Mouse (Mus musculus) C2C12 (cell line): ENCODE results near the gene Cxcl9. TPM values are rescaled to one million over a fixed set of nuclear protein-coding genes. Genes with fewer than 3 reads are reported as not detected.
A peak's percentile ranks its signal among the peaks of the same experiment; 100 is the strongest.

Experiments used
- H3K27me3 ChIP-seq: one replicate; pipeline ENCODE4 v1.6.1; 2011; ENCODE audit not compliant: control insufficient read depth, insufficient read depth, insufficient read length
- H3K36me3 ChIP-seq: one replicate; pipeline ENCODE4 v1.6.1; 2011; ENCODE audit not compliant: control insufficient read depth, insufficient read depth
- H3K4me3 ChIP-seq: one replicate; pipeline ENCODE4 v1.5.1; 2011; ENCODE audit warnings: mild to moderate bottlenecking, control low read depth; ENCODE audit not compliant: poor library complexity, insufficient read depth, severe bottlenecking
- H3K79me2 ChIP-seq: one replicate; pipeline ENCODE4 v1.6.1; 2011; ENCODE audit not compliant: control insufficient read depth, insufficient read depth
- H3K79me3 ChIP-seq: one replicate; pipeline ENCODE4 v1.6.1; 2011; ENCODE audit warnings: low read depth, control low read depth
- H3ac ChIP-seq: one replicate; pipeline ENCODE3; 2011; ENCODE audit warnings: low read depth; ENCODE audit not compliant: control insufficient read depth, insufficient read length
- CEBPB ChIP-seq: IDR thresholded peaks from one replicate; pipeline ENCODE4 v1.6.1; 2011; ENCODE audit warnings: low read depth, mild to moderate bottlenecking, control low read depth, moderate library complexity
- CTCF ChIP-seq: IDR thresholded peaks from one replicate; pipeline ENCODE4 v1.5.1; 2011; ENCODE audit not compliant: control insufficient read depth, insufficient read depth, insufficient read length
- FOSL1 ChIP-seq: IDR thresholded peaks from one replicate; pipeline ENCODE4 v1.8.0; 2011; ENCODE audit warnings: mild to moderate bottlenecking, low read length; ENCODE audit not compliant: poor library complexity, insufficient read depth, severe bottlenecking
- MAX ChIP-seq: IDR thresholded peaks from one replicate; pipeline ENCODE4 v1.6.1; 2011; ENCODE audit warnings: mild to moderate bottlenecking, control low read depth
- MYOD1 ChIP-seq: IDR thresholded peaks from one replicate; pipeline ENCODE4 v1.6.1; 2011; ENCODE audit warnings: low read depth; ENCODE audit not compliant: control insufficient read depth, insufficient read length
- MYOG ChIP-seq: IDR thresholded peaks from one replicate; pipeline ENCODE4 v1.6.1; 2011; ENCODE audit not compliant: control insufficient read depth, insufficient read length; ENCODE audit errors: extremely low read depth
- USF1 ChIP-seq: IDR thresholded peaks from one replicate; pipeline ENCODE4 v1.6.1; 2011; ENCODE audit warnings: low read depth, mild to moderate bottlenecking, control low read depth, moderate library complexity
- long read RNA-seq, 2 experiments: library from polyadenylated mRNA; unstranded; transcript quantifications; one replicate each; pipeline ENCODE4 v2.0.0; 2019 to 2020
- polyA plus RNA-seq: library from polyadenylated mRNA; unstranded; fragments of >200 nt; fragmentation: generic; extraction: Trizol; gene quantifications from one replicate; pipeline ENCODE4 v1.2.1, GENCODE M21; 2012; ENCODE audit warnings: missing spikeins

The Cxcl9 gene
- not detected for polyA plus RNA-seq
- long read RNA-seq, experiment 1, result 0 reads
- long read RNA-seq, experiment 2, result 0 reads

DNA sequence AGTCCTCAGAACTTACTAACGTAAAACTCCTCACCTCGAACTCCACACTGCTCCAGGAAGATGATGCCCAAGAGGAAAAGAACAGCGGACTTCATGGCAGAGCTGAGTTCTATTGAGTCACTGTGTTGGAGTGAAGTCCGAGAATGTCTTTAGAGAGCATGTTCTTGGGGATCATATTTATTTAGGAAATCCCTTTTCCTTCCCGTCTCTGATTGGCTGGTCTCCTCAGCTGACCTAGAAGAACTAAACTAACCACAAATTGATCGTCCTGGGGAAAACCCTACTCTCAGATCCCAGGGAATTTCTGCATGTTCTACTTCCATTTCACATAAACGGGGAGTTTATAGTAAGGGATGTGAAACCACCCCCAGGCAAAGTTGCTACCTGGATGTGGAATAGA lies at the start of gene Cxcl9:
Cxcl9 (minus strand) TSS at position 151 of the 400 bp plus-strand sequence.
- Histone ChIP-seq H3K79me3 (no peaks in the 10 kb centered on the region), H3ac (no peak within 1 kb of the TSS), H3K27me3 (no peaks in the 10 kb centered on the region), H3K4me3 (no peak within 1 kb of the TSS), H3K36me3 (no peaks in the 10 kb centered on the region), H3K79me2 (no peaks in the 10 kb centered on the region)
- TF ChIP-seq MAX, result no peak
- TF ChIP-seq USF1, result peak; percentile 51

DNA sequence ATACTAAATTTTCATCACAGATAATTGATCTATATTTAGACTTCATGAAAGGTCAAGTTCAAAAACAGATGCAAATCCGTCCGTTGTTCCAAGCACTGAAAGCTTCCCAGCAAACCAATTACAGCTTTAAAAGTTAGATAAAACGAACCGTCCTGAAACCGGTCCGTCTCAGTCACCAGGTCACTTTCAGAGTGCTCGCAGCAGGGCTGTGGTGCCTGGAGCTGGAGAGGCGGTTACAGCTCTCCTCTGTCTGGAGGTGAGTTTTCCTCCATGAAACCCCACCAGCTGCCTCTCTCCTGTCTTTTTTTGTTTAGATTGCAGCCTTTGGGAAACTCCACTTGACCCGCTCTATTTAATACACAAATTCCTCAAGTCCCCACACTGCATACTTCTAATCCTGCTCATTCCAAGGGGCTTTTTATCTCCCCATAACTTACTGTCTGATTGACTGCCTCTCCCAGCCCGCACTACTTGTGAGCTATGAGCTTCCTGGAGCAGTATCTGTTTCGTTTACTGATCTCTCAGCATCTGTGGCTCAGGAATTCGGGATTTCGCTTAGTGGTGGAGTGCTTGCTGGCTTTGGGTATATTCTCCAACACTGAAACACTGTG lies 49.0 kb upstream of the Cxcl9 start:
- TF ChIP-seq CEBPB (no peak), MAX (no peak), CTCF (no peak), FOSL1 (no peak), MYOG (no peak), MYOD1 (no peak), USF1 (no peak)
- H3K4me3 ChIP-seq, result no peak overlapping the region
- H3K36me3 ChIP-seq, result no peaks in the 10 kb centered on the region
- no peaks in the 10 kb centered on the region for H3K79me2 ChIP-seq
- H3K79me3 ChIP-seq, result no peaks in the 10 kb centered on the region
- H3K27me3 ChIP-seq, result no peaks in the 10 kb centered on the region
- H3ac ChIP-seq, result no peak overlapping the region

DNA sequence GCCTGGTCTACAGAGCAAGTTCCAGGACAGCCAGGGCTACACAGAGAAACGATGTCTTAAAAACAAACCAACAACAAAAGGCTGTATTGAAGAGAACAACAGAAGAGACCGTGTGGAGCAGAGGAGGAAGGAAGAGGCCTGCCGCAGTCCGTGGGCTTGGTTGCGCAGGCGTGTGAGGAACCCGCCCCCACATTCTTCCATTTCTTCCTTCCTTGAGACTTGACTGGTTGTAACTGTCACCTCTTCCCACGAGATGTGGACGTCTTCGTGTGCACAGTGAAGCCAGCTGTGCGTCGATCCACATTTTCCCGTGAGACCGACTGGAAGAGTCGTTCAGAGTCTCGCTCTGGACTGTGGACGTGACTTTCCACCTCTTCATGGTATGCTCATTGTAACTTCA lies 47.5 kb upstream of the Cxcl9 start:
- H3K79me2 ChIP-seq, result no peaks in the 10 kb centered on the region
- H3K4me3 ChIP-seq, result no peak overlapping the region
- no peaks in the 10 kb centered on the region for H3K27me3 ChIP-seq
- H3K36me3 ChIP-seq, result no peaks in the 10 kb centered on the region
- H3K79me3 ChIP-seq, result no peaks in the 10 kb centered on the region
- H3ac ChIP-seq, result no peak overlapping the region
- TF ChIP-seq MAX, result no peak
- no peak for TF ChIP-seq MYOD1
- TF ChIP-seq CTCF, result no peak
- no peak for TF ChIP-seq MYOG
- no peak for TF ChIP-seq CEBPB
- TF ChIP-seq USF1, result no peak
- TF ChIP-seq FOSL1, result no peak

DNA sequence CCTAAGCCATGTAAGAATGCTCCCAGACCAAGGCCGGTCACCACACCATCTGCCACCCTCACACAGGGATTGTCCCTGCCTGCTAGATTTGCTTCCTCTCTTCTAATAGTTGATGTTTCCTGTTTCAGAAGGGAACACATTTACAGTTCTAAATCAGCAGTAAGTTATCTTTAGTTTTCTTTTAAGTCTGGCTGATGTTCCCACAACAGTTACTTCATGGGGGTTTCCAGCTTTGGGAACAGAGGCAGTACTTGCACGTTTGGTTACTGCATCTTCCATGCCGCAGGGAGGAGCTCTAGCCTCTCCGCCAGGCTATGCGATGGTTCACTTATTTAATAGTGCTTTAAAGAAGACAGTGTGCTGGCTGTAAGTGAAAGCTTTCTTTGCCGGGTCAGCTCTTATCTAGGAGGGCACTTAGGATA lies 46.9 kb upstream of the Cxcl9 start:
- H3K79me2 ChIP-seq, result no peaks in the 10 kb centered on the region
- H3ac ChIP-seq, result no peak overlapping the region
- H3K79me3 ChIP-seq, result no peaks in the 10 kb centered on the region
- TF ChIP-seq MYOD1, result no peak
- no peak for TF ChIP-seq MAX
- TF ChIP-seq FOSL1, result no peak
- no peak for TF ChIP-seq CTCF
- no peak for TF ChIP-seq CEBPB
- TF ChIP-seq MYOG, result no peak
- TF ChIP-seq USF1, result no peak
- H3K4me3 ChIP-seq, result no peak overlapping the region
- no peaks in the 10 kb centered on the region for H3K36me3 ChIP-seq
- H3K27me3 ChIP-seq, result no peaks in the 10 kb centered on the region

DNA sequence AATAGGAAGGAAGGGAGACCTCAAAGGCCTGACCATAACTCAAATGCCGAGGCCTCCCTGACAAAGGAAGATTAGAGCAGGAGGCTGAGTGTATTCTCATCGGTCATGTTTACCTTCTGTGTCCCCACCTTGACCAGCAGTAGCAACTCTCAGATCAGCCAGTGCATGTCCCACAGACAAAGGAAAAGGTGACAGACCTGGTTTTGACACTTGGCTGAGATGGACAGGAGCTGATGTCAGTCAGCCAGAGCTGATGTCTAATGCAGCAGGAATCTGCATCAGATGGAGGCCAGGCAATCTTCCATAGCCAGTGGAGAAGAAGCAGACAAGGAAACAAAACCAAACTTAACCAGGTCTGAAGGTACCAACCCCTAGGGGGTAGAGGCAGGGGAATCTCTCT lies 44.7 kb upstream of the Cxcl9 start:
- Histone ChIP-seq H3K79me2 (no peaks in the 10 kb centered on the region), H3K36me3 (no peaks in the 10 kb centered on the region), H3K4me3 (no peak overlapping the region), H3K27me3 (no peaks in the 10 kb centered on the region), H3K79me3 (no peaks in the 10 kb centered on the region), H3ac (no peak overlapping the region)
- TF ChIP-seq CTCF (no peak), MYOG (no peak), USF1 (no peak), MAX (no peak), FOSL1 (no peak), MYOD1 (no peak)

DNA sequence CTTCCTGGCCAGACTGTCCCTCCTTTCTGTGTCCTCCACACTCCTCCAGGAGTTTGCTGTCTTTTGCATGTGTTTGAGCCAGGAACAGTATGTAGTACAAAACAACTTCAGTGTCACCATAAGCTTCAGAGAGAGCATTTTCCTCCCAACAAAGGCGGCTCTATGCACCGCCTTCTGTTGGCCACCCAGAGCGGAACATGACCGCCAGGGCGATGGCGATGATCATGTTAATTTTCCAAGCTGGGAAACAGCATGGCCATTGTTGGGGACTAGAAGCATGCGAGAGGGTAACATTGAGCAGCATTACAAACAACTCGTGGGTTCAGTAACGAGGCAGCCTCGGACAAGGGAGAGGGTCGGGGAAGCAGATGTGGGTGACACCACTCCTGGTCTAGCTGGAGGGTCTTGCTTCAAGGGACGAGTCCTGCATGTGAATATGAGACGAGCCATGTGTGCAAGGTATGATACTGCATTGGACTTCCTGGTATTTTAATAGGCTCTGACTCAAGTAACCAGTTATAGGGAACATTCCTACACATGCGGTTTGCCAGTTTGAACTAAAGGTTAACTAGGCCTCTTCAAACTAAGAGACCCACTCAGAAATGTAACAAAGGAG lies 43.6 kb upstream of the Cxcl9 start:
- Histone ChIP-seq H3K79me2 (no peaks in the 10 kb centered on the region), H3K27me3 (no peaks in the 10 kb centered on the region), H3ac (no peak overlapping the region), H3K36me3 (no peaks in the 10 kb centered on the region), H3K4me3 (no peak overlapping the region), H3K79me3 (no peaks in the 10 kb centered on the region)
- TF ChIP-seq FOSL1 (no peak), CTCF (no peak), MYOG (no peak), MYOD1 (no peak), MAX (no peak), USF1 (no peak), CEBPB (no peak)
